Mouse (Mus musculus) erythroblast, embryonic 14.5 days (primary cell): ENCODE measurements around the gene Myd88.

Source experiments
- GATA1 ChIP-seq: IDR thresholded peaks from 2 replicates; pipeline ENCODE4 v1.6.1; 2012; ENCODE audit warnings: low read length, inconsistent platforms, mixed read lengths
- TAL1 ChIP-seq: IDR thresholded peaks from 3 replicates; pipeline ENCODE4 v1.6.1; 2012; ENCODE audit warnings: low read length, inconsistent platforms, mixed read lengths

DNA sequence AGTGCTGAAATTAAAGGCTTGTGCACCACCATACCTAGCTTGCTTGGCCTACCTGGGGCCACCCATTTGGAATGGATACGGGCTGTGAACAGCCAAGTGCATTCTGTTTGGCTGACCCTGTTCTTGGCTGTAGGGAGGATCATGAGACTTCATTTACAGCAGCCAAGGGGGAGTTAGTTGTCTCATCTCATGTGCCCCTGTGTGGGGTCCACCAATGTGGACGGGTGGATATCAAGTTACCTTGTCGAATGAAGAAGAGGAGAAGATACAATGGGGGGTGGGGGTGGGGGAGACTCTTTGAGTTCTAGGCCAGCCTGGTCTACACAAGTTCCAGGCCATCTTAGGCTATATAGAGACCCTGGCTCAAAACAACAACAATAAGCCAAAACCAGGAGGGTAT lies 33.8 kb upstream of the Myd88 start:
- TF ChIP-seq GATA1 = no peak
- TF ChIP-seq TAL1 = no peak
